In the genomic region with DNA sequence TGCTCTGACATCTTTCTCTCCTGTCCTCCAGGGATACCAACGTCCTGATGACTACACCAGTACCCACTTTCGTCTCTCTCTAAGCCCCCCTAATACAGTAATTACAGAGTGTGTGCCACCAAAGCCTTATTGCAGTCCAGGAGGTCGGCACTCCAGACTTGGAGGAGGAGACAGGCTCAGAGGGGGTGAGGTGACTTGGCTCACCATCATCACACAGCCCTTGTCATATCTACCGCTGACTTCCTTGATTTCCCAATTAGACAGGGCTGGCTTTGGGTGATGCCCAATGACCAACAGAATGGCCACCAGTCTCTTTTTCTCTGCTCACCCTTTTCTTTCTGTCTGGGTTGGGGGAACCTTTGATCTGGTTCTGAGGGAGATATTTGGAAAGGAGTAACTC, we compare ENCODE assay signal across 11 mouse cellular contexts. TPM values are rescaled to one million over a fixed set of nuclear protein-coding genes. Genes with fewer than 3 reads are reported as not detected.
DNase-seq lines count a peak whose midpoint lies in the region; ATAC-seq and TF ChIP-seq lines count a peak whose summit lies in the region.
"Had no signal": no experiment of that assay in that cellular context is flagged by ENCODE, and none has a peak within 500 bp of the region (broad histone marks: within the 10 kb centered on the region; RNA-seq: fewer than 3 reads in every experiment).

No protein-coding gene starts in this region.

- no peak overlapping the region for H3K4me3 ChIP-seq in hindbrain, embryonic 15.5 days
- no peak overlapping the region for H3K4me3 ChIP-seq in hindbrain, embryonic 16.5 days (ENCODE audit: low read length)
- no peak overlapping the region for H3K4me3 ChIP-seq in neural tube, embryonic 15.5 days (replicated peaks)
- H3K4me3 ChIP-seq in stomach, postnatal 0 days (ENCODE audit: low read depth, low read length) = peak overlapping the region; percentile 75

- 78% methylated on average over 4 of the region's 4 CpGs for WGBS in hindbrain, embryonic 15.5 days
- 74% methylated on average over 4 of the region's 4 CpGs for WGBS in hindbrain, embryonic 16.5 days
- 79% methylated on average over 4 of the region's 4 CpGs for WGBS in neural tube, embryonic 15.5 days
- WGBS in stomach, postnatal 0 days = 68% methylated on average over 4 of the region's 4 CpGs

- H3K9me3 ChIP-seq in hindbrain, embryonic 15.5 days = no peaks in the 10 kb centered on the region
- no peaks in the 10 kb centered on the region for H3K9me3 ChIP-seq in hindbrain, embryonic 16.5 days (ENCODE audit: control insufficient read depth, low read length)
- no peaks in the 10 kb centered on the region for H3K9me3 ChIP-seq in neural tube, embryonic 15.5 days (replicated peaks)
- H3K9me3 ChIP-seq in stomach, postnatal 0 days (ENCODE audit: control insufficient read depth, low read length) = no peaks in the 10 kb centered on the region
- H3K9me3 ChIP-seq: embryonic facial prominence, embryonic 13.5 days had no signal

- H3K9ac ChIP-seq in hindbrain, embryonic 15.5 days = no peak overlapping the region
- no peak overlapping the region for H3K9ac ChIP-seq in hindbrain, embryonic 16.5 days (ENCODE audit: low read depth, low read length)
- no peak overlapping the region for H3K9ac ChIP-seq in neural tube, embryonic 15.5 days (replicated peaks)
- H3K9ac ChIP-seq in stomach, postnatal 0 days (ENCODE audit: low read length) = peak overlapping the region; percentile 78

- no peaks in the 10 kb centered on the region for H3K36me3 ChIP-seq in hindbrain, embryonic 15.5 days
- no peaks in the 10 kb centered on the region for H3K36me3 ChIP-seq in hindbrain, embryonic 16.5 days (ENCODE audit: control insufficient read depth, insufficient read depth, low read length)
- no peaks in the 10 kb centered on the region for H3K36me3 ChIP-seq in neural tube, embryonic 15.5 days
- H3K36me3 ChIP-seq in stomach, postnatal 0 days (ENCODE audit: control insufficient read depth, insufficient read depth, low read length) = no peaks in the 10 kb centered on the region
- H3K36me3 ChIP-seq: embryonic facial prominence, embryonic 13.5 days had no signal

- H3K27me3 ChIP-seq in hindbrain, embryonic 15.5 days = peaks cover 28% of the 10 kb centered on the region
- peaks cover 19% of the 10 kb centered on the region for H3K27me3 ChIP-seq in hindbrain, embryonic 16.5 days (replicated peaks; ENCODE audit: control insufficient read depth, insufficient read depth, low read length)
- peaks cover 33% of the 10 kb centered on the region for H3K27me3 ChIP-seq in neural tube, embryonic 15.5 days (replicated peaks)
- H3K27me3 ChIP-seq in stomach, postnatal 0 days (ENCODE audit: control insufficient read depth, insufficient read depth, low read length) = no peaks in the 10 kb centered on the region

- no peak for ATAC-seq in hindbrain, embryonic 15.5 days (ENCODE audit: low FRiP score, low read depth)
- ATAC-seq in hindbrain, embryonic 16.5 days = no peak
- no peak for ATAC-seq in neural tube, embryonic 15.5 days (ENCODE audit: low FRiP score)
- no peak for ATAC-seq in stomach, postnatal 0 days (ENCODE audit: low FRiP score, low TSS enrichment)

- DNase-seq in cerebellum, adult 9-10 months = peak; percentile 62
- no peak for DNase-seq in cerebellum, adult 11 months
- DNase-seq in neural tube, embryonic 10.5 days (ENCODE audit: extremely low spot score, low spot score) = no peak
- no peak for DNase-seq in stomach, postnatal 0 days (ENCODE audit: low spot score)
- DNase-seq in left cerebral cortex, adult 8-10 months (ENCODE audit: low spot score in 2 of 2) = no peak
- DNase-seq: adrenal gland, adult 8-10 months; lung, adult 18-20 months had no signal

- H3K4me1 ChIP-seq in hindbrain, embryonic 15.5 days (replicated peaks) = peaks cover 31% of the 10 kb centered on the region
- peaks cover 24% of the 10 kb centered on the region for H3K4me1 ChIP-seq in hindbrain, embryonic 16.5 days (ENCODE audit: control insufficient read depth, insufficient read depth, low read depth, low read length)
- H3K4me1 ChIP-seq in neural tube, embryonic 15.5 days = peaks cover 40% of the 10 kb centered on the region
- H3K4me1 ChIP-seq in stomach, postnatal 0 days (replicated peaks; ENCODE audit: control insufficient read depth, insufficient read depth) = peaks cover 4% of the 10 kb centered on the region

- H3K4me2 ChIP-seq in hindbrain, embryonic 15.5 days = 0 out of 2 replicates have a peak overlapping the region, but pooled peaks have one; percentile 97
- H3K4me2 ChIP-seq in hindbrain, embryonic 16.5 days (ENCODE audit: low read length) = no peak overlapping the region
- peak overlapping the region; percentile 97; the same call in 1 of the 2 replicates for H3K4me2 ChIP-seq in neural tube, embryonic 15.5 days
- H3K4me2 ChIP-seq in stomach, postnatal 0 days (replicated peaks; ENCODE audit: low read depth) = peak overlapping the region; percentile 92

- TF ChIP-seq CTCF in stomach, postnatal 0 days (IDR thresholded peaks at IDR 0.05; ENCODE audit: low read depth) = no peak

- no peak for TF ChIP-seq EP300 in stomach, postnatal 0 days (optimal IDR thresholded peaks at IDR 0.05)

- H3K27ac ChIP-seq in hindbrain, embryonic 15.5 days (replicated peaks) = no peak overlapping the region
- no peak overlapping the region for H3K27ac ChIP-seq in hindbrain, embryonic 16.5 days (ENCODE audit: low read depth, low read length)
- no peak overlapping the region for H3K27ac ChIP-seq in neural tube, embryonic 15.5 days (replicated peaks)
- H3K27ac ChIP-seq in stomach, postnatal 0 days (replicated peaks) = peak overlapping the region; percentile 59
- H3K27ac ChIP-seq: embryonic facial prominence, embryonic 13.5 days had no signal

RNA-seq across cellular contexts. Expression of a gene that starts 1.4 kb away (rescaled TPM):
- 8.0 and 8.3 TPM in 2 replicates for polyA plus RNA-seq in hindbrain, embryonic 15.5 days (2015; fragmentation: Nextera tagmentation; extraction: Ambion mirVana)
- polyA plus RNA-seq in hindbrain, embryonic 16.5 days (2015; fragmentation: Nextera tagmentation; extraction: Ambion mirVana) = 8.2 and 8.6 TPM in 2 replicates
- 5.9 and 11.0 TPM in 2 replicates for polyA plus RNA-seq in neural tube, embryonic 15.5 days (2015; fragmentation: Nextera tagmentation; extraction: Ambion mirVana)
- polyA plus RNA-seq in stomach, postnatal 0 days (2015; fragmentation: Nextera tagmentation; extraction: Ambion mirVana) = 79.0 and 90.0 TPM in 2 replicates
- total RNA-seq in left cerebral cortex, adult 8-10 months (2022) = 1 to 10 TPM; 5.0 to 6.8 (median 5.4) TPM
